Mouse (Mus musculus): Measurements from ENCODE around the gene Susd2. TPM values are rescaled to one million over a fixed set of nuclear protein-coding genes. Genes with fewer than 3 reads are reported as not detected.

Gene Susd2
- polyA plus RNA-seq, 1 experiment from 2014 or later: 3.6 TPM

- H3K4me2 ChIP-seq (replicated peaks): no peak overlapping the region
- ATAC-seq (ENCODE audit: low FRiP score, low read depth): no peak
- WGBS: 44% methylated on average over 11 of the region's 11 CpGs
- no peak overlapping the region for H3K27ac ChIP-seq
- no peaks in the 10 kb centered on the region for H3K27me3 ChIP-seq (replicated peaks)
- H3K36me3 ChIP-seq: no peaks in the 10 kb centered on the region
- no peaks in the 10 kb centered on the region for H3K9me3 ChIP-seq
- H3K9ac ChIP-seq: no peak overlapping the region
- H3K4me1 ChIP-seq: no peaks in the 10 kb centered on the region
- no peak overlapping the region for H3K4me3 ChIP-seq
Measured at GRCm38 (mm10) chr10:75605162-75605846, 38.5 kb downstream of the Susd2 start.

GRCm38 (mm10) chr10:75600189-75600730 lies 43.5 kb downstream of the Susd2 start:
- WGBS: 83% methylated on average over 7 of the region's 7 CpGs

GRCm38 (mm10) chr10:75595981-75596380 lies 47.8 kb downstream of the Susd2 start:
- Histone ChIP-seq H3K9ac (no peak overlapping the region), H3K4me1 (no peaks in the 10 kb centered on the region), H3K4me3 (no peak overlapping the region), H3K4me2 (replicated peaks) (no peak overlapping the region), H3K27ac (no peak overlapping the region), H3K36me3 (no peaks in the 10 kb centered on the region), H3K9me3 (peaks cover 12% of the 10 kb centered on the region; the same call in 1 of the 2 replicates), H3K27me3 (replicated peaks) (no peaks in the 10 kb centered on the region)
- 89% methylated on average over 8 of the region's 8 CpGs for WGBS
- no peak for ATAC-seq (ENCODE audit: low FRiP score, low read depth)

More at GRCm38 (mm10) chr10:75600189-75600730, 43.5 kb downstream of the Susd2 start:
- no peak overlapping the region for H3K4me2 ChIP-seq (replicated peaks)
- H3K27me3 ChIP-seq (replicated peaks): no peaks in the 10 kb centered on the region
- H3K4me3 ChIP-seq: no peak overlapping the region
- no peak overlapping the region for H3K9ac ChIP-seq
- no peaks in the 10 kb centered on the region for H3K4me1 ChIP-seq
- ATAC-seq (ENCODE audit: low FRiP score, low read depth): no peak
- no peaks in the 10 kb centered on the region for H3K36me3 ChIP-seq
- H3K27ac ChIP-seq: no peak overlapping the region
- peaks cover 12% of the 10 kb centered on the region; the same call in 1 of the 2 replicates for H3K9me3 ChIP-seq

GRCm38 (mm10) chr10:75592585-75592984 lies 51.2 kb downstream of the Susd2 start:
- Histone ChIP-seq H3K36me3 (no peaks in the 10 kb centered on the region), H3K27me3 (replicated peaks) (no peaks in the 10 kb centered on the region), H3K4me3 (no peak overlapping the region), H3K9ac (no peak overlapping the region), H3K4me1 (0 out of 2 replicates have a peak, but pooled peaks cover 2% of the 10 kb centered on the region), H3K4me2 (replicated peaks) (no peak overlapping the region), H3K9me3 (no peaks in the 10 kb centered on the region), H3K27ac (no peak overlapping the region)
- 83% methylated on average over 7 of the region's 7 CpGs for WGBS
- no peak for ATAC-seq (ENCODE audit: low FRiP score, low read depth)

- Histone ChIP-seq H3K4me2 (replicated peaks) (no peak overlapping the region), H3K4me3 (no peak overlapping the region), H3K4me1 (0 out of 2 replicates have a peak, but pooled peaks cover 2% of the 10 kb centered on the region), H3K9me3 (no peaks in the 10 kb centered on the region), H3K27me3 (replicated peaks) (no peaks in the 10 kb centered on the region), H3K27ac (no peak overlapping the region), H3K9ac (no peak overlapping the region), H3K36me3 (no peaks in the 10 kb centered on the region)
- no peak for ATAC-seq (ENCODE audit: low FRiP score, low read depth)
- 75% methylated on average over 12 of the region's 12 CpGs for WGBS
Measured at GRCm38 (mm10) chr10:75591211-75591894, 52.5 kb downstream of the Susd2 start.

- Histone ChIP-seq H3K4me2 (replicated peaks) (no peak overlapping the region), H3K27ac (no peak overlapping the region)
Measured at GRCm38 (mm10) chr10:75589651-75590050, 54.2 kb downstream of the Susd2 start.

GRCm38 (mm10) chr10:75589129-75589528 lies 54.7 kb downstream of the Susd2 start, which contains the start of gene Ggt5:
Gene Ggt5, plus strand, starts transcription at chr10:75589340.
- ATAC-seq (ENCODE audit: low FRiP score, low read depth): no peak
- no peak within 1 kb of the TSS for H3K4me3 ChIP-seq
- no peak within 1 kb of the TSS for H3K4me2 ChIP-seq (replicated peaks)
- no peak within 1 kb of the TSS for H3K27ac ChIP-seq
- H3K4me1 ChIP-seq: 0 out of 2 replicates have a peak, but pooled peaks cover 2% of the 10 kb centered on the region
- no peaks in the 10 kb centered on the region for H3K27me3 ChIP-seq (replicated peaks)
- no peaks in the 10 kb centered on the region for H3K36me3 ChIP-seq
- H3K9me3 ChIP-seq: no peaks in the 10 kb centered on the region
- WGBS: 52% methylated on average over 5 of the region's 5 CpGs
- 0 out of 2 replicates have a peak within 1 kb of the TSS, but pooled peaks have one; percentile 13 for H3K9ac ChIP-seq

More at GRCm38 (mm10) chr10:75589651-75590050, 54.2 kb downstream of the Susd2 start:
- 89% methylated on average over 16 of the region's 16 CpGs for WGBS
- 0 out of 2 replicates have a peak overlapping the region, but pooled peaks have one; percentile 13 for H3K9ac ChIP-seq
- H3K9me3 ChIP-seq: no peaks in the 10 kb centered on the region
- no peak overlapping the region for H3K4me3 ChIP-seq
- H3K27me3 ChIP-seq (replicated peaks): no peaks in the 10 kb centered on the region
- no peak for ATAC-seq (ENCODE audit: low FRiP score, low read depth)
- H3K4me1 ChIP-seq: 0 out of 2 replicates have a peak, but pooled peaks cover 2% of the 10 kb centered on the region
- H3K36me3 ChIP-seq: no peaks in the 10 kb centered on the region

- Histone ChIP-seq H3K4me2 (replicated peaks) (no peak overlapping the region), H3K36me3 (no peaks in the 10 kb centered on the region), H3K27me3 (replicated peaks) (no peaks in the 10 kb centered on the region), H3K4me1 (0 out of 2 replicates have a peak, but pooled peaks cover 2% of the 10 kb centered on the region), H3K9me3 (no peaks in the 10 kb centered on the region), H3K27ac (no peak overlapping the region), H3K9ac (no peak overlapping the region), H3K4me3 (no peak overlapping the region)
- 48% methylated on average over 5 of the region's 5 CpGs for WGBS
- ATAC-seq (ENCODE audit: low FRiP score, low read depth): no peak
Measured at GRCm38 (mm10) chr10:75588336-75588735, 55.5 kb downstream of the Susd2 start.

GRCm38 (mm10) chr10:75587781-75588180 lies 56.0 kb downstream of the Susd2 start:
- Histone ChIP-seq H3K27me3 (replicated peaks) (no peaks in the 10 kb centered on the region), H3K4me3 (no peak overlapping the region), H3K9me3 (no peaks in the 10 kb centered on the region), H3K36me3 (no peaks in the 10 kb centered on the region), H3K27ac (no peak overlapping the region), H3K4me1 (0 out of 2 replicates have a peak, but pooled peaks cover 2% of the 10 kb centered on the region), H3K9ac (no peak overlapping the region), H3K4me2 (replicated peaks) (no peak overlapping the region)
- ATAC-seq (ENCODE audit: low FRiP score, low read depth): no peak
- 88% methylated on average over 4 of the region's 4 CpGs for WGBS

Other genes starting within 250 kb of the Susd2 start
- gene Upb1, start 242.9 kb downstream of the Susd2 start, polyA plus RNA-seq (2016; fragmentation: Nextera tagmentation; extraction: Ambion mirVana): 0.10 TPM in 1 of 2 replicates, not detected in the other
- gene Snrpd3, start 126.5 kb downstream of the Susd2 start, polyA plus RNA-seq (2016; fragmentation: Nextera tagmentation; extraction: Ambion mirVana): 150 and 171 TPM in 2 replicates
- 25.0 and 25.1 TPM in 2 replicates for gene Gucd1, start 126.0 kb downstream of the Susd2 start, polyA plus RNA-seq (2016; fragmentation: Nextera tagmentation; extraction: Ambion mirVana)
- gene Lrrc75b, start 83.7 kb downstream of the Susd2 start, polyA plus RNA-seq (2016; fragmentation: Nextera tagmentation; extraction: Ambion mirVana): 11.8 and 16.7 TPM in 2 replicates
- 1.3 and 1.8 TPM in 2 replicates for gene Ggt1, start 82.4 kb downstream of the Susd2 start, polyA plus RNA-seq (2016; fragmentation: Nextera tagmentation; extraction: Ambion mirVana)
- gene Ggt5, start 54.7 kb downstream of the Susd2 start, polyA plus RNA-seq (2016; fragmentation: Nextera tagmentation; extraction: Ambion mirVana): 1.1 and 1.6 TPM in 2 replicates
- 37.2 and 42.4 TPM in 2 replicates for gene Cabin1, start 120.3 kb upstream of the Susd2 start, polyA plus RNA-seq (2016; fragmentation: Nextera tagmentation; extraction: Ambion mirVana)
- 91.8 and 95.6 TPM in 2 replicates for gene Ddt, start 129.4 kb upstream of the Susd2 start, polyA plus RNA-seq (2016; fragmentation: Nextera tagmentation; extraction: Ambion mirVana)
- not detected in 2 replicates for gene Gm20441, start 136.9 kb upstream of the Susd2 start, polyA plus RNA-seq (2016; fragmentation: Nextera tagmentation; extraction: Ambion mirVana)
- gene Gstt3, start 137.4 kb upstream of the Susd2 start, polyA plus RNA-seq (2016; fragmentation: Nextera tagmentation; extraction: Ambion mirVana): 1.8 and 2.4 TPM in 2 replicates
- 2.1 and 4.2 TPM in 2 replicates for gene Gstt1, start 154.6 kb upstream of the Susd2 start, polyA plus RNA-seq (2016; fragmentation: Nextera tagmentation; extraction: Ambion mirVana)
- not detected in 2 replicates for gene Gstt4, start 178.5 kb upstream of the Susd2 start, polyA plus RNA-seq (2016; fragmentation: Nextera tagmentation; extraction: Ambion mirVana)
- 8.4 and 8.9 TPM in 2 replicates for gene Gstt2, start 193.4 kb upstream of the Susd2 start, polyA plus RNA-seq (2016; fragmentation: Nextera tagmentation; extraction: Ambion mirVana)
- gene Mif, start 216.2 kb upstream of the Susd2 start, polyA plus RNA-seq (2016; fragmentation: Nextera tagmentation; extraction: Ambion mirVana): 1,568 and 1,704 TPM in 2 replicates
- 2.7 TPM in 2 replicates for gene Derl3, start 249.4 kb upstream of the Susd2 start, polyA plus RNA-seq (2016; fragmentation: Nextera tagmentation; extraction: Ambion mirVana)

Measured in neural tube, embryonic 12.5 days (tissue).